Mouse (Mus musculus) intestine, postnatal 0 days (tissue): ENCODE results near the gene Timp3. TPM values are rescaled to one million over a fixed set of nuclear protein-coding genes. Genes with fewer than 3 reads are reported as not detected.
A peak's percentile ranks its signal among the peaks of the same experiment; 100 is the strongest.

Experiments
- ATAC-seq: fragments of 200-750 bp; cut with Nextera tagmentation; 2 replicates; pipeline ENCODE4 v1.8.0; 2017; ENCODE audit warnings: mild to moderate bottlenecking, moderate TSS enrichment, moderate library complexity
- H3K27ac ChIP-seq: fragments of 300-500 bp; sonication (generic); 2 replicates; pipeline ENCODE4 v1.5.1; 2014; ENCODE audit warnings: mild to moderate bottlenecking, low read depth, low read length, moderate library complexity
- H3K27me3 ChIP-seq: fragments of 300-500 bp; sonication (generic); replicated peaks from 2 replicates; pipeline ENCODE4 v1.6.1; 2014; ENCODE audit warnings: low read length, mixed read lengths; ENCODE audit not compliant: control insufficient read depth, insufficient read depth
- H3K36me3 ChIP-seq: fragments of 300-500 bp; sonication (generic); 2 replicates; pipeline ENCODE4 v1.6.1; 2014; ENCODE audit warnings: mild to moderate bottlenecking, moderate library complexity; ENCODE audit not compliant: control insufficient read depth, insufficient read depth
- H3K4me1 ChIP-seq: fragments of 300-500 bp; sonication (generic); replicated peaks from 2 replicates; pipeline ENCODE4 v1.6.1; 2014; ENCODE audit warnings: antibody characterized with exemption, low read length, mixed read lengths; ENCODE audit not compliant: control insufficient read depth, insufficient read depth
- H3K4me2 ChIP-seq: fragments of 300-500 bp; sonication (generic); replicated peaks from 2 replicates; pipeline ENCODE4 v1.6.1; 2014; ENCODE audit warnings: low read depth, mild to moderate bottlenecking, moderate library complexity
- H3K4me3 ChIP-seq: fragments of 300-500 bp; sonication (generic); 2 replicates; pipeline ENCODE4 v1.5.1; 2014; ENCODE audit warnings: low read depth, low read length
- H3K9ac ChIP-seq: fragments of 300-500 bp; sonication (generic); 2 replicates; pipeline ENCODE4 v1.6.1; 2014; ENCODE audit warnings: mild to moderate bottlenecking, low read depth, low read length
- H3K9me3 ChIP-seq: fragments of 300-500 bp; sonication (generic); 2 replicates; pipeline ENCODE4 v1.6.1; 2016; ENCODE audit warnings: mixed run types; ENCODE audit not compliant: control insufficient read depth
- CTCF ChIP-seq: sonication (generic); IDR thresholded peaks from 2 replicates; pipeline ENCODE4 v1.5.1; 2016; ENCODE audit warnings: low read depth, mild to moderate bottlenecking, control low read depth, antibody characterized with exemption, moderate library complexity
- WGBS: fragments of 180-500 bp; shearing (Covaris S2); extraction: QIAGEN DNeasy Blood & Tissue Kit; methylation state at CpG from one replicate; pipeline ENCODE4 v1.1.7; 2014; 5-methylcytosine and 5-hydroxymethylcytosine counted together
- polyA plus RNA-seq: library from polyadenylated mRNA; unstranded; fragments of >200 nt; fragmentation: Nextera tagmentation; extraction: Ambion mirVana; gene quantifications from 2 replicates; pipeline ENCODE4 v1.2.1, GENCODE M21; 2015

The Timp3 gene
- polyA plus RNA-seq, 1 experiment from 2014 or later = 24.2 TPM

- no peak overlapping the region for H3K4me2 ChIP-seq
- WGBS = 64% methylated on average over 10 of the region's 10 CpGs
- no peak overlapping the region for H3K4me3 ChIP-seq
- no peak overlapping the region for H3K27ac ChIP-seq
- 0 out of 2 replicates have a peak, but pooled peaks cover 4% of the 10 kb centered on the region for H3K4me1 ChIP-seq
- H3K36me3 ChIP-seq = no peaks in the 10 kb centered on the region
- H3K27me3 ChIP-seq = no peaks in the 10 kb centered on the region
- TF ChIP-seq CTCF = no peak
- ATAC-seq = no peak
- H3K9ac ChIP-seq = no peak overlapping the region
- H3K9me3 ChIP-seq = no peaks in the 10 kb centered on the region
Measured at GRCm38 (mm10) chr10:86294599-86295365, 5.4 kb upstream of the Timp3 start.

GRCm38 (mm10) chr10:86295454-86296098 lies 4.6 kb upstream of the Timp3 start:
- H3K36me3 ChIP-seq = no peaks in the 10 kb centered on the region
- peak overlapping the region; percentile 49 for H3K4me2 ChIP-seq
- H3K27me3 ChIP-seq = no peaks in the 10 kb centered on the region
- no peak overlapping the region for H3K9ac ChIP-seq
- TF ChIP-seq CTCF = no peak
- H3K9me3 ChIP-seq = no peaks in the 10 kb centered on the region
- H3K27ac ChIP-seq = no peak overlapping the region
- no peak for ATAC-seq
- 0 out of 2 replicates have a peak, but pooled peaks cover 4% of the 10 kb centered on the region for H3K4me1 ChIP-seq
- no peak overlapping the region for H3K4me3 ChIP-seq
- 57% methylated on average over 13 of the region's 13 CpGs for WGBS

- peak overlapping the region; percentile 49 for H3K4me2 ChIP-seq
- no peaks in the 10 kb centered on the region for H3K9me3 ChIP-seq
- no peaks in the 10 kb centered on the region for H3K36me3 ChIP-seq
- 8% methylated on average over 14 of the region's 14 CpGs for WGBS
- no peak overlapping the region for H3K9ac ChIP-seq
- H3K27me3 ChIP-seq = no peaks in the 10 kb centered on the region
- H3K4me1 ChIP-seq = 0 out of 2 replicates have a peak, but pooled peaks cover 4% of the 10 kb centered on the region
- TF ChIP-seq CTCF = peak; percentile 96
- ATAC-seq = peak; percentile 42; the same call in 1 of the 2 replicates
- H3K27ac ChIP-seq = no peak overlapping the region
- H3K4me3 ChIP-seq = no peak overlapping the region
Measured at GRCm38 (mm10) chr10:86296111-86296510, 4.1 kb upstream of the Timp3 start.

GRCm38 (mm10) chr10:86297307-86297706 lies 2.9 kb upstream of the Timp3 start:
- H3K9me3 ChIP-seq = no peaks in the 10 kb centered on the region
- 91% methylated on average over 2 of the region's 2 CpGs for WGBS

GRCm38 (mm10) chr10:86298326-86298725 lies 1.8 kb upstream of the Timp3 start:
- H3K4me2 ChIP-seq = no peak overlapping the region
- no peaks in the 10 kb centered on the region for H3K9me3 ChIP-seq
- no peak overlapping the region for H3K4me3 ChIP-seq
- H3K4me1 ChIP-seq = 0 out of 2 replicates have a peak, but pooled peaks cover 4% of the 10 kb centered on the region
- 74% methylated on average over 6 of the region's 6 CpGs for WGBS
- no peak overlapping the region for H3K27ac ChIP-seq
- no peak for TF ChIP-seq CTCF
- no peak for ATAC-seq
- H3K27me3 ChIP-seq = no peaks in the 10 kb centered on the region
- H3K9ac ChIP-seq = no peak overlapping the region
- H3K36me3 ChIP-seq = no peaks in the 10 kb centered on the region

More at GRCm38 (mm10) chr10:86297307-86297706, 2.9 kb upstream of the Timp3 start:
- H3K4me2 ChIP-seq = no peak overlapping the region
- H3K4me3 ChIP-seq = no peak overlapping the region
- TF ChIP-seq CTCF = no peak
- H3K27me3 ChIP-seq = no peaks in the 10 kb centered on the region
- no peak overlapping the region for H3K27ac ChIP-seq
- no peaks in the 10 kb centered on the region for H3K36me3 ChIP-seq
- no peak for ATAC-seq
- 0 out of 2 replicates have a peak, but pooled peaks cover 4% of the 10 kb centered on the region for H3K4me1 ChIP-seq
- no peak overlapping the region for H3K9ac ChIP-seq

GRCm38 (mm10) chr10:86299795-86300194 lies 377 bp upstream of the Timp3 start:
- no peaks in the 10 kb centered on the region for H3K9me3 ChIP-seq
- H3K36me3 ChIP-seq = no peaks in the 10 kb centered on the region
- 0 out of 2 replicates have a peak, but pooled peaks cover 4% of the 10 kb centered on the region for H3K4me1 ChIP-seq
- H3K27me3 ChIP-seq = no peaks in the 10 kb centered on the region
- peak overlapping the region; percentile 75 for H3K9ac ChIP-seq
- ATAC-seq = no peak
- peak overlapping the region; percentile 91 for H3K4me2 ChIP-seq
- H3K4me3 ChIP-seq = peak overlapping the region; percentile 63
- WGBS = 38% methylated on average over 6 of the region's 6 CpGs
- no peak for TF ChIP-seq CTCF
- 0 out of 2 replicates have a peak overlapping the region, but pooled peaks have one; percentile 35 for H3K27ac ChIP-seq
